Mouse (Mus musculus) heart, embryonic 13.5 days (tissue): ENCODE measurements around the gene Carm1. TPM values are rescaled to one million over a fixed set of nuclear protein-coding genes. Genes with fewer than 3 reads are reported as not detected.
A peak's percentile ranks its signal among the peaks of the same experiment; 100 is the strongest.
"Not testable (repeated sequence)": the region's sequence is repeated elsewhere in the genome, so short reads cannot be mapped to it uniquely, and the experiment has no call there.

Experiments
- ATAC-seq: fragments of 200-750 bp; cut with Nextera tagmentation; 2 replicates; pipeline ENCODE4 v1.8.0; 2017; ENCODE audit warnings: moderate TSS enrichment; ENCODE audit not compliant: insufficient number of reproducible peaks, low FRiP score, low TSS enrichment; ENCODE audit errors: extremely low read depth
- H3K27ac ChIP-seq: fragments of 300-500 bp; sonication (generic); replicated peaks from 2 replicates; pipeline ENCODE4 v1.5.1; 2015; ENCODE audit warnings: moderate library complexity, mild to moderate bottlenecking, inconsistent platforms
- H3K27me3 ChIP-seq: fragments of 300-500 bp; sonication (generic); replicated peaks from 2 replicates; pipeline ENCODE4 v1.6.1; 2015; ENCODE audit warnings: mild to moderate bottlenecking, inconsistent platforms
- H3K36me3 ChIP-seq: fragments of 300-500 bp; sonication (generic); 2 replicates; pipeline ENCODE4 v1.6.1; 2015; ENCODE audit warnings: mild to moderate bottlenecking, inconsistent platforms
- H3K4me1 ChIP-seq: fragments of 300-500 bp; sonication (generic); 2 replicates; pipeline ENCODE4 v1.6.1; 2015; ENCODE audit warnings: inconsistent platforms
- H3K4me2 ChIP-seq: fragments of 300-500 bp; sonication (generic); 2 replicates; pipeline ENCODE4 v1.6.1; 2015; ENCODE audit warnings: inconsistent platforms, mild to moderate bottlenecking, moderate library complexity
- H3K4me3 ChIP-seq: fragments of 300-500 bp; sonication (generic); 2 replicates; pipeline ENCODE4 v1.5.1; 2015; ENCODE audit warnings: moderate library complexity, mild to moderate bottlenecking, inconsistent platforms
- H3K9ac ChIP-seq: fragments of 300-500 bp; sonication (generic); 2 replicates; pipeline ENCODE4 v1.6.1; 2015; ENCODE audit warnings: inconsistent platforms, mild to moderate bottlenecking, moderate library complexity
- H3K9me3 ChIP-seq: fragments of 300-500 bp; sonication (generic); 2 replicates; pipeline ENCODE4 v1.6.1; 2016; ENCODE audit warnings: inconsistent platforms
- WGBS: fragments of 180-500 bp; shearing (Covaris S2); methylation state at CpG from one replicate; pipeline ENCODE4 v1.1.7; 2015; ENCODE audit warnings: mixed read lengths; 5-methylcytosine and 5-hydroxymethylcytosine counted together
- polyA plus RNA-seq: library from polyadenylated mRNA; unstranded; fragments of >200 nt; fragmentation: Nextera tagmentation; extraction: Ambion mirVana; gene quantifications from 2 replicates; pipeline ENCODE4 v1.2.1, GENCODE M21; 2015

Gene Carm1
- polyA plus RNA-seq, 1 experiment from 2014 or later = 25.9 TPM

- no peak for ATAC-seq
- H3K4me3 ChIP-seq = no peak overlapping the region
- 79% methylated on average over 1 of the region's 1 CpGs for WGBS
- no peak overlapping the region for H3K27ac ChIP-seq
- peaks cover 100% of the 10 kb centered on the region for H3K36me3 ChIP-seq
- H3K9me3 ChIP-seq = no peaks in the 10 kb centered on the region
- no peak overlapping the region for H3K4me2 ChIP-seq
- no peaks in the 10 kb centered on the region for H3K27me3 ChIP-seq
- no peaks in the 10 kb centered on the region for H3K4me1 ChIP-seq
- no peak overlapping the region for H3K9ac ChIP-seq
These were observed 38.7 kb downstream of the Carm1 start for GRCm38 (mm10) chr9:21585401-21585800.

GRCm38 (mm10) chr9:21587678-21588349 is 41.1 kb downstream of the Carm1 start:
- Histone ChIP-seq H3K4me2 (no peak overlapping the region), H3K4me1 (peaks cover 12% of the 10 kb centered on the region), H3K4me3 (no peak overlapping the region), H3K36me3 (peaks cover 85% of the 10 kb centered on the region), H3K9me3 (no peaks in the 10 kb centered on the region), H3K9ac (no peak overlapping the region), H3K27me3 (no peaks in the 10 kb centered on the region), H3K27ac (no peak overlapping the region)
- ATAC-seq = no peak
- 87% methylated on average over 23 of the region's 23 CpGs for WGBS

- Histone ChIP-seq H3K9ac (no peak overlapping the region), H3K36me3 (peaks cover 79% of the 10 kb centered on the region), H3K9me3 (no peaks in the 10 kb centered on the region), H3K27me3 (no peaks in the 10 kb centered on the region), H3K4me2 (no peak overlapping the region), H3K4me3 (no peak overlapping the region), H3K27ac (no peak overlapping the region), H3K4me1 (peaks cover 12% of the 10 kb centered on the region)
- ATAC-seq = no peak
- WGBS = 88% methylated on average over 8 of the region's 8 CpGs
These were observed 41.7 kb downstream of the Carm1 start for GRCm38 (mm10) chr9:21588350-21588749.

- no peak overlapping the region for H3K4me2 ChIP-seq
- no peak overlapping the region for H3K27ac ChIP-seq
- H3K9ac ChIP-seq = no peak overlapping the region
- no peaks in the 10 kb centered on the region for H3K27me3 ChIP-seq
- peaks cover 72% of the 10 kb centered on the region for H3K36me3 ChIP-seq
- ATAC-seq = no peak
- 95% methylated on average over 5 of the region's 5 CpGs for WGBS
- peaks cover 24% of the 10 kb centered on the region for H3K4me1 ChIP-seq
- H3K4me3 ChIP-seq = no peak overlapping the region
- no peaks in the 10 kb centered on the region for H3K9me3 ChIP-seq
These were observed 42.8 kb downstream of the Carm1 start for GRCm38 (mm10) chr9:21589538-21589937.

GRCm38 (mm10) chr9:21591127-21591830 is 44.6 kb downstream of the Carm1 start:
- 84% methylated on average over 6 of the region's 6 CpGs for WGBS
- ATAC-seq = no peak
- peak overlapping the region; percentile 99; the same call in 1 of the 2 replicates for H3K4me2 ChIP-seq

GRCm38 (mm10) chr9:21591831-21592702 is 45.4 kb downstream of the Carm1 start:
- Histone ChIP-seq H3K4me2 (peak overlapping the region; percentile 99), H3K36me3 (peaks cover 69% of the 10 kb centered on the region), H3K4me3 (peak overlapping the region; percentile 96), H3K9me3 (no peaks in the 10 kb centered on the region), H3K9ac (peak overlapping the region; percentile 91), H3K27ac (peak overlapping the region; percentile 46; the same call in 1 of the 2 replicates), H3K27me3 (no peaks in the 10 kb centered on the region), H3K4me1 (peaks cover 28% of the 10 kb centered on the region)
- 19% methylated on average over 17 of the region's 17 CpGs for WGBS
- peak; percentile 33 for ATAC-seq

More at GRCm38 (mm10) chr9:21591127-21591830, 44.6 kb downstream of the Carm1 start:
- Histone ChIP-seq H3K9me3 (no peaks in the 10 kb centered on the region), H3K4me1 (peaks cover 28% of the 10 kb centered on the region), H3K4me3 (no peak overlapping the region), H3K9ac (no peak overlapping the region), H3K27ac (no peak overlapping the region), H3K27me3 (no peaks in the 10 kb centered on the region), H3K36me3 (peaks cover 71% of the 10 kb centered on the region)

- H3K9ac ChIP-seq = peak within 1 kb of the TSS; percentile 91
- H3K4me1 ChIP-seq = peaks cover 28% of the 10 kb centered on the region
- H3K4me3 ChIP-seq = peak within 1 kb of the TSS; percentile 96
- peak within 1 kb of the TSS; percentile 99 for H3K4me2 ChIP-seq
- WGBS = 0% methylated on average over 30 of the region's 30 CpGs
- peaks cover 63% of the 10 kb centered on the region for H3K36me3 ChIP-seq
- peak within 1 kb of the TSS; percentile 85 for H3K27ac ChIP-seq
- H3K9me3 ChIP-seq = no peaks in the 10 kb centered on the region
- peak; percentile 71 for ATAC-seq
- H3K27me3 ChIP-seq = no peaks in the 10 kb centered on the region
These were observed 46.0 kb downstream of the Carm1 start, which contains the start of the genes Timm29 and Yipf2 for GRCm38 (mm10) chr9:21592703-21593121. Timm29 (plus strand) TSS chr9:21592722. Yipf2 (minus strand) TSS chr9:21592828.

GRCm38 (mm10) chr9:21593122-21593721 is 46.5 kb downstream of the Carm1 start:
- Histone ChIP-seq H3K4me3 (peak overlapping the region; percentile 96), H3K36me3 (peaks cover 58% of the 10 kb centered on the region), H3K4me1 (peaks cover 28% of the 10 kb centered on the region), H3K27ac (peak overlapping the region; percentile 85), H3K4me2 (peak overlapping the region; percentile 99), H3K27me3 (no peaks in the 10 kb centered on the region), H3K9ac (peak overlapping the region; percentile 91), H3K9me3 (no peaks in the 10 kb centered on the region)
- ATAC-seq = 0 out of 2 replicates have a peak, but pooled peaks have one; percentile 9
- WGBS = 2% methylated on average over 68 of the region's 69 CpGs

- not testable (repeated sequence) for H3K9me3 ChIP-seq, H3K27me3 ChIP-seq, H3K27ac ChIP-seq, ATAC-seq
- H3K4me2 ChIP-seq = peak overlapping the region; percentile 99
- H3K4me1 ChIP-seq = peaks cover 28% of the 10 kb centered on the region
- H3K36me3 ChIP-seq = peaks cover 46% of the 10 kb centered on the region
- peak overlapping the region; percentile 96 for H3K4me3 ChIP-seq
- H3K9ac ChIP-seq = peak overlapping the region; percentile 91
- WGBS = 84% methylated on average over 8 of the region's 8 CpGs
These were observed 47.7 kb downstream of the Carm1 start for GRCm38 (mm10) chr9:21594350-21594749.

GRCm38 (mm10) chr9:21594838-21595237 is 48.1 kb downstream of the Carm1 start:
- WGBS = 76% methylated on average over 2 of the region's 2 CpGs
- no peak overlapping the region for H3K4me3 ChIP-seq
- no peak for ATAC-seq
- H3K27me3 ChIP-seq = no peaks in the 10 kb centered on the region
- H3K9me3 ChIP-seq = no peaks in the 10 kb centered on the region
- H3K4me1 ChIP-seq = peaks cover 28% of the 10 kb centered on the region
- no peak overlapping the region for H3K4me2 ChIP-seq
- 0 out of 2 replicates have a peak overlapping the region, but pooled peaks have one; percentile 8 for H3K9ac ChIP-seq
- peaks cover 41% of the 10 kb centered on the region for H3K36me3 ChIP-seq
- no peak overlapping the region for H3K27ac ChIP-seq
